ENCODE assay signal across 23 mouse cellular contexts in genomic region chr11:105490971-105491370, GRCm38 (mm10). TPM values are rescaled to one million over a fixed set of nuclear protein-coding genes. Genes with fewer than 3 reads are reported as not detected.
DNase-seq lines count a peak whose midpoint lies in the region; ATAC-seq lines count a peak whose summit lies in the region.
"Had no signal": no experiment of that assay in that cellular context is flagged by ENCODE, and none has a peak within 500 bp of the region (broad histone marks: within the 10 kb centered on the region; RNA-seq: fewer than 3 reads in every experiment).

No protein-coding gene starts in this region.

- intact Hi-C loops in heart, postnatal 10 days (cut with DNase I), result no loop called here

- H3K36me3 ChIP-seq in heart, embryonic 10.5 days, result no peaks in the 10 kb centered on the region
- H3K36me3 ChIP-seq in midbrain, embryonic 11.5 days (ENCODE audit: control insufficient read depth, insufficient read depth, low read length), result no peaks in the 10 kb centered on the region
- H3K36me3 ChIP-seq in midbrain, embryonic 13.5 days, result no peaks in the 10 kb centered on the region
- H3K36me3 ChIP-seq in embryonic facial prominence, embryonic 10.5 days (replicated peaks), result no peaks in the 10 kb centered on the region
- H3K36me3 ChIP-seq in limb, embryonic 10.5 days, result no peaks in the 10 kb centered on the region
- H3K36me3 ChIP-seq: embryonic facial prominence, embryonic 12.5 days; forebrain, embryonic 15.5 days had no signal

- H3K4me2 ChIP-seq in midbrain, embryonic 11.5 days, result no peak overlapping the region
- no peak overlapping the region for H3K4me2 ChIP-seq in midbrain, embryonic 13.5 days (replicated peaks)
- H3K4me2 ChIP-seq: embryonic facial prominence, embryonic 12.5 days; forebrain, embryonic 13.5 days; forebrain, embryonic 15.5 days had no signal

- no peaks in the 10 kb centered on the region for H3K27me3 ChIP-seq in heart, embryonic 10.5 days (ENCODE audit: insufficient read depth, poor library complexity, severe bottlenecking)
- H3K27me3 ChIP-seq in midbrain, embryonic 11.5 days (ENCODE audit: control insufficient read depth, insufficient read depth, low read length), result no peaks in the 10 kb centered on the region
- H3K27me3 ChIP-seq in midbrain, embryonic 13.5 days, result peaks cover 13% of the 10 kb centered on the region; the same call in 1 of the 2 replicates
- H3K27me3 ChIP-seq in embryonic facial prominence, embryonic 10.5 days (replicated peaks; ENCODE audit: low read depth, poor library complexity, severe bottlenecking), result 0 out of 2 replicates have a peak, but pooled peaks cover 7% of the 10 kb centered on the region
- no peaks in the 10 kb centered on the region for H3K27me3 ChIP-seq in limb, embryonic 10.5 days (ENCODE audit: low read depth, poor library complexity, severe bottlenecking)
- H3K27me3 ChIP-seq: embryonic facial prominence, embryonic 12.5 days; forebrain, embryonic 13.5 days; forebrain, embryonic 15.5 days had no signal

- H3K9me3 ChIP-seq in heart, embryonic 10.5 days, result no peaks in the 10 kb centered on the region
- no peaks in the 10 kb centered on the region for H3K9me3 ChIP-seq in midbrain, embryonic 11.5 days (ENCODE audit: control insufficient read depth, low read length)
- H3K9me3 ChIP-seq in midbrain, embryonic 13.5 days, result no peaks in the 10 kb centered on the region
- no peaks in the 10 kb centered on the region for H3K9me3 ChIP-seq in embryonic facial prominence, embryonic 10.5 days
- H3K9me3 ChIP-seq in limb, embryonic 10.5 days (replicated peaks), result no peaks in the 10 kb centered on the region
- H3K9me3 ChIP-seq: embryonic facial prominence, embryonic 12.5 days; forebrain, embryonic 13.5 days; forebrain, embryonic 15.5 days had no signal

- DNase-seq in heart, embryonic 10.5 days (ENCODE audit: low spot score), result peak; percentile 64
- DNase-seq in heart, postnatal 10 days, result no peak
- DNase-seq in midbrain, embryonic 11.5 days (ENCODE audit: low spot score, missing footprints), result peak; percentile 73
- DNase-seq in embryonic facial prominence, embryonic 10.5 days (ENCODE audit: low spot score), result peak; percentile 7
- DNase-seq in limb, embryonic 10.5 days (ENCODE audit: low spot score), result peak; percentile 27
- no peak for DNase-seq in spleen, postnatal 10 days (ENCODE audit: low spot score in 2 of 2)
- DNase-seq: adrenal gland, adult 2 months; adrenal gland, postnatal 10 days; adrenal gland, postnatal 25 days; cerebellum, adult 11 months; cerebellum, adult 18-20 months; cerebellum, adult 8-10 months; cerebellum, adult 9-11 months; cerebellum, postnatal 14 days; cerebellum, postnatal 36 days; embryo, embryonic 11 days had no signal

- ATAC-seq in midbrain, embryonic 11.5 days (ENCODE audit: low FRiP score), result no peak
- no peak for ATAC-seq in midbrain, embryonic 13.5 days
- ATAC-seq: forebrain, embryonic 13.5 days; forebrain, embryonic 15.5 days had no signal

- no peak overlapping the region for H3K4me3 ChIP-seq in heart, embryonic 10.5 days
- no peak overlapping the region for H3K4me3 ChIP-seq in midbrain, embryonic 11.5 days (ENCODE audit: low read depth, low read length)
- no peak overlapping the region for H3K4me3 ChIP-seq in midbrain, embryonic 13.5 days (replicated peaks)
- H3K4me3 ChIP-seq in embryonic facial prominence, embryonic 10.5 days, result no peak overlapping the region
- no peak overlapping the region for H3K4me3 ChIP-seq in limb, embryonic 10.5 days
- H3K4me3 ChIP-seq: embryonic facial prominence, embryonic 12.5 days; forebrain, embryonic 13.5 days; forebrain, embryonic 15.5 days had no signal

- WGBS in heart, embryonic 10.5 days, result 59% methylated on average over 5 of the region's 5 CpGs
- WGBS in midbrain, embryonic 11.5 days, result 67% methylated on average over 5 of the region's 5 CpGs
- 59% methylated on average over 5 of the region's 5 CpGs for WGBS in midbrain, embryonic 13.5 days
- 67% methylated on average over 5 of the region's 5 CpGs for WGBS in embryonic facial prominence, embryonic 10.5 days
- WGBS in limb, embryonic 10.5 days, result 61% methylated on average over 5 of the region's 5 CpGs

- H3K4me1 ChIP-seq in heart, embryonic 10.5 days, result peaks cover 30% of the 10 kb centered on the region
- no peaks in the 10 kb centered on the region for H3K4me1 ChIP-seq in midbrain, embryonic 11.5 days (ENCODE audit: control insufficient read depth, insufficient read depth, low read length)
- H3K4me1 ChIP-seq in midbrain, embryonic 13.5 days (replicated peaks), result peaks cover 10% of the 10 kb centered on the region; the same call in 1 of the 2 replicates
- H3K4me1 ChIP-seq in embryonic facial prominence, embryonic 10.5 days, result peaks cover 26% of the 10 kb centered on the region
- peaks cover 7% of the 10 kb centered on the region for H3K4me1 ChIP-seq in limb, embryonic 10.5 days

- H3K27ac ChIP-seq in heart, embryonic 10.5 days, result peak overlapping the region; percentile 44; the same call in 1 of the 2 replicates
- H3K27ac ChIP-seq in midbrain, embryonic 11.5 days (ENCODE audit: low read depth, low read length), result no peak overlapping the region
- no peak overlapping the region for H3K27ac ChIP-seq in midbrain, embryonic 13.5 days
- H3K27ac ChIP-seq in embryonic facial prominence, embryonic 10.5 days (replicated peaks), result no peak overlapping the region
- H3K27ac ChIP-seq in limb, embryonic 10.5 days, result no peak overlapping the region
- H3K27ac ChIP-seq: embryonic facial prominence, embryonic 12.5 days; forebrain, embryonic 13.5 days; forebrain, embryonic 15.5 days had no signal

- H3K9ac ChIP-seq in midbrain, embryonic 11.5 days (ENCODE audit: low read length), result no peak overlapping the region
- no peak overlapping the region for H3K9ac ChIP-seq in midbrain, embryonic 13.5 days (replicated peaks)
- H3K9ac ChIP-seq: embryonic facial prominence, embryonic 12.5 days; forebrain, embryonic 13.5 days; forebrain, embryonic 15.5 days had no signal

RNA-seq across cellular contexts. Expression of gene March10, which starts 34.4 kb away (rescaled TPM):
- polyA plus RNA-seq in heart, embryonic 10.5 days (2016; fragmentation: Nextera tagmentation; extraction: Ambion mirVana), result 0.23 and 0.40 TPM in 2 replicates
- total RNA-seq in heart, postnatal 10 days (2021), result not detected
- 0.06 TPM in 1 of 2 replicates, not detected in the other for polyA plus RNA-seq in midbrain, embryonic 11.5 days (2014; fragmentation: Nextera tagmentation; extraction: Ambion mirVana)
- 0.26 and 0.99 TPM in 2 replicates for polyA plus RNA-seq in midbrain, embryonic 13.5 days (2015; fragmentation: Nextera tagmentation; extraction: Ambion mirVana)
- 0.06 and 0.16 TPM in 2 replicates for polyA plus RNA-seq in embryonic facial prominence, embryonic 10.5 days (2016; fragmentation: Nextera tagmentation; extraction: Ambion mirVana)
- polyA plus RNA-seq in limb, embryonic 10.5 days (2016; fragmentation: Nextera tagmentation; extraction: Ambion mirVana), result 0.24 TPM in 1 of 2 replicates, not detected in the other
- total RNA-seq: adrenal gland, adult 2 months; adrenal gland, postnatal 10 days; adrenal gland, postnatal 25 days; common myeloid progenitor, adult 5-6 weeks; MEL had no signal
- polyA plus RNA-seq: adrenal gland, adult 2 months; forebrain, embryonic 11.5 days; forebrain, embryonic 13.5 days had no signal

Comparison
In these comparisons a context has a peak if more than half of its experiments do, and no peak if none do; other contexts are left out.
1. DNase-seq: peak in heart, embryonic 10.5 days (single experiment), midbrain, embryonic 11.5 days (single experiment), embryonic facial prominence, embryonic 10.5 days (single experiment) and limb, embryonic 10.5 days (single experiment); none in heart, postnatal 10 days (0 of 2) and spleen, postnatal 10 days (0 of 2).